Mouse (Mus musculus) megakaryocyte, embryonic 14.5 days (primary cell): ENCODE data around the gene Smco2.

Experiments used
- FLI1 ChIP-seq: IDR thresholded peaks from 2 replicates; pipeline ENCODE4 v1.6.1; 2012; ENCODE audit warnings: low read length, inconsistent platforms, mixed read lengths
- GATA1 ChIP-seq: IDR thresholded peaks from 3 replicates; pipeline ENCODE4 v1.6.1; 2012; ENCODE audit warnings: mixed read lengths, low read length, inconsistent platforms, borderline replicate concordance

DNA sequence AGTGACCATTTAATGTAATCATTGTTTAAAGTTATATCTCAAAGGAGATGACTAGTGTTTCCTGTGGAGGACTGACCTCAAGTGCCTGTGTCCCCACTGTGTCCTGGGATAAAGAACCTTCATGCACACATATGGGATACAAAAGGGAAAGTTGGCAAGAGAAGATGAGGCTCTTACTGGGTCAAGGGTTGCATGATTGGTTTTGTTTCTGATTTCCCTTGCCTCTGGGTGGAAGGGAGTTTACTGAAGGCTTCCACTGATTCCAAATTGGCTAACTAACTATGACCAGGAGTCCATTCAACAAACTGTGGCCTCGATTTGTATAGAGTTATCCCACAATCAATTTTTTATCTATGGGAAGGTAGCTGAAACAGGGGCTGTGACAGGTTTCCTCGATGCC lies 53.7 kb downstream of the Smco2 start:
- no peak for TF ChIP-seq GATA1
- TF ChIP-seq FLI1 = no peak
